Mouse (Mus musculus): Measurements from ENCODE around the gene Pum3. TPM values are rescaled to one million over a fixed set of nuclear protein-coding genes. Genes with fewer than 3 reads are reported as not detected.

Gene Pum3
- total RNA-seq, 2 experiments from 2014 or later, result 90.9 to 96.2 TPM

DNA sequence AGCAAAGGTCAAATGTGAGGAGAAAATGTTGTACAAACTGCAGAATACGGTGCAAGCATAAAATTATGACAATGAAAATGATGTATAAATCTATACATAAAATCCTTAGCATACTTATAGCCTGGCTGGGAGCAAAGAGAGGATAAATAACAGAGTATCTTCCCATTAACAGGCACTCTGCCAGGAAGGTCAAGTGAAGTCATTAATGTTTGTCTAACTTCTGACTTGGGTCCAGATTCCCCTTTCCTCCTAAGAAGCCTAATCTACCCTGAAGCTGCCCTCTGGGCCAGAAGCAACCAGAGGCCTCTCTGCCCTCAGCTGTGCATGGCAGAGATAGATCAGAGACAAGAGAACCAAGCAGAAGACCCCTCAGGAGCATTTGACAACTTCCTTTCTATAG is 83.1 kb downstream of the Pum3 start:
- DNase-seq (ENCODE audit: extremely low spot score in 1 of 2, low spot score in 2 of 2), result no peak
- intact Hi-C loops (cut with DNase I), result no loop called here

Other genes with a start within 250 kb of the Pum3 start
- 10 to 100 TPM; 76.6 to 80.9 TPM for gene Vldlr, start 213.3 kb downstream of the Pum3 start, total RNA-seq (2021)
- not detected for gene Kcnv2, start 107.2 kb downstream of the Pum3 start, total RNA-seq (2021)

All from left cerebral cortex, postnatal 10 days (tissue).